Mouse (Mus musculus) lung, adult 2 months (tissue): Measurements from ENCODE around the gene Ptcd1. TPM values are rescaled to one million over a fixed set of nuclear protein-coding genes. Genes with fewer than 3 reads are reported as not detected.

Experiments
- DNase-seq: peaks from one replicate; pipeline ENCODE4 v3.0.0; 2022
- H3K4me1 ChIP-seq: fragments of 200-500 bp; 2 replicates; pipeline ENCODE4 v1.6.1; 2011; ENCODE audit warnings: low read length; ENCODE audit not compliant: control insufficient read depth, insufficient read depth
- H3K4me3 ChIP-seq: fragments of 200-500 bp; replicated peaks from 2 replicates; pipeline ENCODE3; 2011; ENCODE audit warnings: low read depth, mild to moderate bottlenecking, control low read depth, low read length; ENCODE audit errors: extremely low read depth
- CTCF ChIP-seq: fragments of 200-500 bp; IDR thresholded peaks from 2 replicates; pipeline ENCODE4 v1.5.1; 2011; ENCODE audit warnings: mild to moderate bottlenecking, low read length, control low read depth; ENCODE audit not compliant: insufficient read depth
- POLR2A ChIP-seq: fragments of 200-500 bp; IDR thresholded peaks from 2 replicates; pipeline ENCODE4 v1.6.1; 2011; ENCODE audit warnings: low read depth, mild to moderate bottlenecking, control low read depth, low read length, borderline replicate concordance; ENCODE audit errors: extremely low read depth
- WGBS: fragments of 180-500 bp; shearing (Covaris S2); methylation state at CpG from one replicate; pipeline ENCODE4 v1.1.7; 2018; 5-methylcytosine and 5-hydroxymethylcytosine counted together
- polyA plus RNA-seq: library from polyadenylated mRNA; depleted of rRNA; stranded (reverse); fragments of >200 nt; gene quantifications from 2 replicates; pipeline ENCODE4 v1.2.3, GENCODE M21; 2012

Ptcd1 gene
- polyA plus RNA-seq, 1 experiment: 10.5 TPM

GRCm38 (mm10) chr5:145202446-145202845, 35.5 kb upstream of the Ptcd1 start:
- no peak for TF ChIP-seq POLR2A
- TF ChIP-seq CTCF: no peak
- Histone ChIP-seq H3K4me1 (peaks cover 10% of the 10 kb centered on the region), H3K4me3 (no peak overlapping the region)
- DNase-seq: no peak
- 48% methylated on average over 3 of the region's 3 CpGs for WGBS

GRCm38 (mm10) chr5:145201321-145201991, 34.5 kb upstream of the Ptcd1 start, which contains the start of gene Zkscan14:
Gene Zkscan14 (minus strand): TSS chr5:145201868.
- Histone ChIP-seq H3K4me1 (peaks cover 10% of the 10 kb centered on the region), H3K4me3 (peak within 1 kb of the TSS; percentile 86)
- peak; percentile 70 for DNase-seq
- TF ChIP-seq POLR2A (peak; percentile 75; the same call in 1 of the 2 replicates), CTCF (no peak)
- 1% methylated on average over 37 of the region's 37 CpGs for WGBS

DNA sequence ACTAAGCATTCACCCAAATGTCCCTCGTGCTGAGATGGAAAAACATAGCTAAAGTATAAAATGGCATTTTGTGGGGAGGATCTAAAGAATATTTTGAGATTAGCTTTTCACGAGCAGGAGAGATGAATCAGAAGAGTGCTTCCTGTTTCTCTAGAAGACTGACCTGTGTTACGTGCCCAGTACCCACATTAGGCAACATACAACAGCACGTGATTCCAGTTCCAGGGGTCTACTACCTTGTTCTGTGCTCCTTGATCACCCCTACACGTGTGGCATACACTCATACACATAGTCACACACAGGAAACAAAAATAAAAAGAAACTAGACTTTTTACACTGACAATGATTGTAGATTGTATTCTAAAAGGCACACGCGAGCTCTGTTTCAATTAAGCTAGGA, 33.5 kb upstream of the Ptcd1 start:
- no peak for TF ChIP-seq POLR2A
- peaks cover 7% of the 10 kb centered on the region for H3K4me1 ChIP-seq
- no peak overlapping the region for H3K4me3 ChIP-seq
- no peak for DNase-seq
- WGBS: 69% methylated on average over 7 of the region's 7 CpGs

DNA sequence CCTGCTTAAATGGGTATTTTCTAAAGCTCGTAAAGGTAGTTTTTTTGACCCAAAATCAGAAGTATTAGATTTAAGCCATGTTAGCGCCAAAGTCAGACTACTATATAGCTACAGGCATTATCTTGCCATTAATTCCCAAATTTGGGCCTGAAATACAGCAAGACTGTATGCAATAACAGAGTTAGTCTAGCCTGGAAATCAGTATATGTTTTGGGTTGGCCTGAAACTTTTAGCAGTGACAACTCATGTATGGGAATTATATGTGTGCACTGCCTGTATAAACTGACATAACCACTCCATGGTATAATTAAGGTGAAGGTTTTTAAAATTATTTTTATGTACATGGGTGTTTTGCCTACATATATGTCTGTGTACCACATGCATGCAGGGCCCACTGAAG, 25.1 kb upstream of the Ptcd1 start, which contains the start of gene Atp5j2:
Gene Atp5j2 (minus strand): TSS at position 101 of the 400 bp plus-strand sequence.
- WGBS: 87% methylated on average over 2 of the region's 2 CpGs
- Histone ChIP-seq H3K4me3 (peak within 1 kb of the TSS; percentile 88), H3K4me1 (peaks cover 12% of the 10 kb centered on the region)
- DNase-seq: no peak
- TF ChIP-seq CTCF (no peak), POLR2A (no peak)

GRCm38 (mm10) chr5:145190875-145191798, 24.2 kb upstream of the Ptcd1 start:
- DNase-seq: peak; percentile 85
- TF ChIP-seq CTCF: no peak
- TF ChIP-seq POLR2A: peak; percentile 82; the same call in 1 of the 2 replicates
- H3K4me3 ChIP-seq: peak overlapping the region; percentile 88
- H3K4me1 ChIP-seq: peaks cover 12% of the 10 kb centered on the region
- WGBS: under 1% methylated on average over 41 of the region's 41 CpGs

- H3K4me3 ChIP-seq: peak overlapping the region; percentile 88
- peaks cover 12% of the 10 kb centered on the region for H3K4me1 ChIP-seq
- no peak for DNase-seq
- no peak for TF ChIP-seq POLR2A
- no peak for TF ChIP-seq CTCF
- 31% methylated on average over 5 of the region's 5 CpGs for WGBS
Measured at GRCm38 (mm10) chr5:145190373-145190772, 23.5 kb upstream of the Ptcd1 start.

- Histone ChIP-seq H3K4me1 (peaks cover 12% of the 10 kb centered on the region), H3K4me3 (no peak overlapping the region)
- no peak for DNase-seq
- TF ChIP-seq CTCF (no peak), POLR2A (no peak)
- 88% methylated on average over 6 of the region's 6 CpGs for WGBS
Measured at GRCm38 (mm10) chr5:145189416-145189815, 22.5 kb upstream of the Ptcd1 start.

DNA sequence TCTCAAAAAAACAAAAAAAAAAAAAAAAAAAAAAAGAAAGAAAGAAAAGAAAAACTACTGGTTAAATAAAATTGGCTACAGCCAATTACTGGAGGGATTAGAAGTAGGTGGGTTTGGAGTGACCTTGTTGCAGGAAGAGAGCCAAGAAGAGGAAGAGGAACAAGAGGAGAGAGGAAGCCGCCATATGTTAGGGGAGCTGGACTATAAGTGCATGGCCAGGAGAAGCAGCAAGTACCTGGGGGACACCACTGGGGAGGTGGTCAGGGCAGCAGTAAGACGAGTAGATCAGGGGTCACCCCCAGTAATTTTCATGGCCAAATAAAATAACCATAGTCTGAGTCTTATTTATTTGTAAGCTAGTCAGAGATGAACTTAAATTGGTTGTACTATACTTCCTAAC, 18.3 kb upstream of the Ptcd1 start:
- DNase-seq: no peak
- Histone ChIP-seq H3K4me1 (peaks cover 3% of the 10 kb centered on the region), H3K4me3 (no peak overlapping the region)
- 87% methylated on average over 2 of the region's 2 CpGs for WGBS
- TF ChIP-seq CTCF: no peak
- no peak for TF ChIP-seq POLR2A

- WGBS: 82% methylated on average over 18 of the region's 18 CpGs
Measured at GRCm38 (mm10) chr5:145178461-145178980, 11.6 kb upstream of the Ptcd1 start.

More at GRCm38 (mm10) chr5:145178461-145178980, 11.6 kb upstream of the Ptcd1 start:
- no peak for DNase-seq
- H3K4me1 ChIP-seq: no peaks in the 10 kb centered on the region
- H3K4me3 ChIP-seq: no peak overlapping the region
- TF ChIP-seq POLR2A (no peak), CTCF (no peak)
